Mouse (Mus musculus): ENCODE data around the gene Tsc22d4. TPM values are rescaled to one million over a fixed set of nuclear protein-coding genes. Genes with fewer than 3 reads are reported as not detected.

Tsc22d4 gene
- total RNA-seq, 2 experiments from 2014 or later: 39.6 to 96.5 TPM

DNA sequence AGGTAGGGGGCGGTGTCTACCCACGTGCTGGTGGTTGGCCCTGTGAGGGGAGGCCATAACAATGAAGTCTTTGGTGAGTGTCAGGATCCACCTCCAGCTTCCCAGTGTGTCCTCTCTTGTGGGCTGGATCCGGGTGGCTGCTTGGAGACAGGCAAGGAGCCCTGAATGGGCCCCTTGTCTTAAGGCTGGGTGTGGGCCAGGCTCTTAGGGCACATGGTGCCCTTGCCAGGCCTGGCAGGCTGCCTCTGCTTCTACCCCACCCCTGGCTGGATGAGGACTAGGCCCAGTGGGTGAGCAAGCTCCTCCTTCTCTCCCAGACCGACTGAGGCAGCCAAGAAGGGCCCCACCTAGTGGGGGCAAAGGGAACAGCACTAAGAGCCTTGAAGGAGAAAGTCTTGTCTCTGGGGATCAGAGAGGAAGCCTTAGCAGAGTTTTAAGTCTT is 14.5 kb downstream of the Tsc22d4 start:
- peak; percentile 96 for ATAC-seq (replicated peaks; ENCODE audit: poor library complexity)

DNA sequence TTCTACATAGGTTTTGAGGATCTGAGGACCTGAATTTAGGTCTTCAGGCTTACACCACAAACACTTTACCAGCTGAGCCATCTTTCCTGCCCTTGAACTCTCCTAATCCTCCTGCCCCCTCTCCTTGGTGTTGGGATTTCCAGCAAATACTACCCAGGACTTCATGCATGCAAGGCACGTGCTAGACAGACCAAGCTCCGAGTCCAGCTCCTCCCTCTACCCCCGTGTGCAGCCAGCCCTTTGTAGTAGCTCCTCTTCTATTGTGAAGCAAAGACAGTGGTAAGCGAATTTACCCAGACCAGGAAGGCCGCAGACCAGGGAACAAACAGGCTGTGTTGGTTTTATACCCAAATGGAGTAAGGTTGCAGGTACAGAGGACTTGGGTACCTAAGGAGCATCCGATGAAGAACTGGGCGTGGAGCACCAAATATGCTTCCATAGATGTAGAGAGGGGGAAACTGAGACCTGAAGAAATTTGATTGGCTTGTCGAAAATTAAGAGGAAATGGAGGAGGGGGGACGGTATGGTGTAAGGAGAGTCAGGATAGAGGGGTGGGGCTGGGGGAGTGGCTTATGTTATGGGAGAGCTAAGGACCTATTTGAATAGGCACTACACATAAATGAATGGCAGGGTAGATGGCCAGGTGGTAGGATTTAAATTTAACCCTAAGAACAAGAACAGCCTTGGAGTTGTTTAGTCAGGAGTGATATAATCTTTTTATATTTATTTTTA is 19.2 kb downstream of the Tsc22d4 start:
- ATAC-seq (replicated peaks; ENCODE audit: poor library complexity): no peak

DNA sequence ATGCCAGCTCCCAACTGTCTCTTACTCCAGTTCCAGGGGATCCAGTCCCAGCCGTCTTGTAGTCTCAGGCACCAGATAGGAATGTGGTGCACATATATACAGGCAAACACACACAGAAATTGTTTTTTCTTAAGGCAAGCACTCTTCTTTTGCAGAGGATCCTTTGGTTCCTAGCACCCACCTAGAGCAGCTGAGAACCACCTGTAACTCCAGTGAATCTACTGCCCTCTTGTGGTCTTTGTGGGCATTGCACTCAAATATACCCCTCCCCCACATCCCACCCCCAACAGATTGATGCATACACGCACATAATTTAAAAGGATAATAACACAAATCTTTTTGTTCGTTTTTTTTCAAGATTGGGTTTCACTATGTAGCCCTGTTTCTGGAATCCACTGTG is 20.7 kb downstream of the Tsc22d4 start:
- peak; percentile 65 for ATAC-seq (replicated peaks; ENCODE audit: poor library complexity)

DNA sequence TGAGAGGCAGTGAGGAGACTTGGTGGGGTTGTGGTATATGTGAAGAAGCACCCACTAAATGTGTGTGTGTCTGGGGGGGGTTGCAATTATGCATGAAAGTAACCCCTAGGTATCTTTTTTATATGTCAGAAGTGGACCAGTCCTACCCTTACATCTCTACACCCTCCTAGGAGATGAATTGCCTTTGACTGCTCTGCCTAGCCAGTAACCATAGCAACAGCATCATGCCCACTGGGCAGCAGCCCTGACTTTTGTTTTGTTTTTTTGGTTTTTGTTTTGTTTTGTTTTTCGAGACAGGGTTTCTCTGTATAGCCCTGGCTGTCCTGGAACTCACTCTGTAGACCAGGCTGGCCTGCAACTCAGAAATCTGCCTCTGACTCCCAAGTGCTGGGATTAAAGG is 22.9 kb downstream of the Tsc22d4 start:
- no peak for ATAC-seq (replicated peaks; ENCODE audit: poor library complexity)

DNA sequence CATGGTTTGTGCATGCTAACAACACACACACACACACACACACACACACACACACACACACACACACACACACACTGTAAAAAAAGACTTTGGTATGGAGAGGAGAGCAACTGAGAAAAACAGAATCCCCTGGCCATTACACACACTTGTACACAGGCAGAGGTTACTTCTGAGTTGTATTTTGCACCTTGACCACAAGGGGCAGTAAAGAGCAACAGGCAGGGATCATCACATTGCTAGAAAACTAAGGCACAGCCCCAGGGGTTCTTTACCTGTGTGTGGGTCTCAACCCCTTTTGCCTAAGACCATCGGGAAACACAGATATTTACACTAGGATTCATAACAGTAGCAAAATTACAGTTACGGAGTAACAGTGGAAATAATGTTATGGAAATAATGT is 25.2 kb downstream of the Tsc22d4 start:
- peak; percentile 85 for ATAC-seq (replicated peaks; ENCODE audit: poor library complexity)

DNA sequence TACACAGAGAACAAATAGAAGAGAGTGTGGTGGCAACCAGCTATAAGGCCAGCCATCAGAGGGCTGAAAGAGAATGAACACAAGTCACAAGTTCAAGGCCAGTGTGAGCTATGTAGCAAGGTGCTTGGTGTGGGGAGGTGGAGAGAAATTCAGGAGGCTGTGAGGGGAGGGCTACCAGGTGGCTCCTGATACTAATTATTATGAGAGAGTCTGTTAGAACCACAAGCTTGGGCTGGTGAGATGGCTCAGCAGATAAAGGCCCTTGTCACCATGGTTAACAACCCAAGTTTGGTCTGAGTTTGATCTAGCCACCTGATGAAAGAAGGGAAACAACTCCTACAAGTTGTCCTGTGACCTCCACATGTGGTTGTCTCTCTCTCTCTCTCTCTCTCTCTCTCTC is 27.2 kb downstream of the Tsc22d4 start:
- ATAC-seq (replicated peaks; ENCODE audit: poor library complexity): peak; percentile 32

DNA sequence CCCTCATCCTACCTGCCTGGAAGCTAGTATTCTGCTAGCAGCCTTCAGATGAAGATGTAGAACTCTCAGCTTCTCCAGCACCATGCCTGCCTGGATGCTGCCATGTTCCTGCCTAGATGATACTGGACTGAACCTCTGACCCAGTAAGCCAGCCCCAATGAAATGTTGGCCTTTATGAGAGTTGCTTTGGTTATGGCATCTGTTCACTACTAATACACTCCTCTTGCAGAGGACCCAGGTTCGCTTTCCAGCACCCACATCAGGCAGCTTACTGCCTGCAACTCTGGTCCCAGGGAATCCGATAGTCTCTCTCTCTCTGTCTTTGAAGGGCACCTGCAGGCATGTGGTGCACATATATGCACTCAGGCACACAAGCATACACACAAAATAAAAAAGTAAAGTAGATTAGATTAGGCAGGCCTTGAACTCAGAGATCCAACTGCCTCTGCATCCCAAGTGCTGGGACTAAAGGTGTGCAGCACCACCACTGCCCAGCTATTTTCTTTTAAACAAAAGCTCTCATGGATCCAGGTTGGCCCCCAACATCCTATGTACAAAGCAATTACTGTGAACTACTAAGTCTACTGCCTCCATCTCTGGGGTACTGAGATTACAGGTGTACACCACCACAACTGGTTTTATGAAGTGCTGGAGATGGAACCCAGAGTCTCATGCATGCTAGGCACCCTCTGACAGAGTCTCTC is 30.2 kb downstream of the Tsc22d4 start:
- ATAC-seq (replicated peaks; ENCODE audit: poor library complexity): no peak

DNA sequence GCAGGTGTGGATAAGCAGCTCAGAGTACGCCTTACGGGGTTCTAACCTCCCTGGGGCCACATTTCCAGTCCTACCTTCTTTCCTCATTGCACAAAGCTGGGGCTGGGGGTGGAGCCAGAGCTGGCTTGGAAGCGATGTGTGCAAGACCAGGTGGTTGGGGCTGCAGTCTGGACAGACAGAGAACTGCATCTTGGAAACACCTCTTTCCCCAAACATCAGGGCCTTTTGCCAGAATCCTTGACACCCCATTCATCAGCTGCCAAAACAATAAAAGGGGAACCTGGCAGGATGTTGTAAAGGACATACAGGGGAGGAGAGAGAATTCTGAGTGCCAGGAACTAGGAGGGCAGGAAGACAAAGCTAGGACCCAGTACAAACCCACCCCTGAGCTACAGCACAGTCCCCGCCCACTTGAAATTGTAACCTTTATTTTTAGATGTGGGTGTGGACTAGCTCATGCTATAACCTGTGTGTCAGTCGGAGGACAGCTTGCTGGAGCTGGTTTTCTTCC is 30.9 kb downstream of the Tsc22d4 start:
- peak; percentile 46 for ATAC-seq (replicated peaks; ENCODE audit: poor library complexity)

DNA sequence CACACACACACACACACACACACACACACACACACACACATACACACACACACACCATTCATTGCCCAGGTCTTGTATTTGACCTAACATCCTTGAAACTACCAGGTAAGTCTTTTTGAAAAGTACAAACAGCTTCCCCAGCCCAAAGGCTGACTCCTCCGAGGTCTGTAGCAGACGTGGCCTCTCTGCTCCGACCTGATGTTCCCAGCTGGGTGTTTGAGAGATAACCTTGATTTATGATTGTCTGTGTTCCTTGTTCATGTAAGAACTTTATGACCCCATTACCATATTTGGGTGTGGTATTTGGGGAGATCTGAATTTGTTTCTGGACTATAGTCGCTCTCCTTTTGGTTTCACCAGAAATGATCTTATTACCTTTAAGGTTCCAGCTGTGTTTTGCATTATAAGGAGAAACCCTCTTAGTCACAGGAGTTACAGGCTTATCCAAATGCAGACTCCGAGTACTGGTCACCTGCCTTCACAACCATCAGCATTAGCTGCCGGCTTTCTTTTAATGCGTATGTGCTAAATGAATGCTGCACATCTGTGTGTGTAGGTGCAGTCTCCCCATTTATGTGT is 31.8 kb downstream of the Tsc22d4 start:
- no peak for ATAC-seq (replicated peaks; ENCODE audit: poor library complexity)

DNA sequence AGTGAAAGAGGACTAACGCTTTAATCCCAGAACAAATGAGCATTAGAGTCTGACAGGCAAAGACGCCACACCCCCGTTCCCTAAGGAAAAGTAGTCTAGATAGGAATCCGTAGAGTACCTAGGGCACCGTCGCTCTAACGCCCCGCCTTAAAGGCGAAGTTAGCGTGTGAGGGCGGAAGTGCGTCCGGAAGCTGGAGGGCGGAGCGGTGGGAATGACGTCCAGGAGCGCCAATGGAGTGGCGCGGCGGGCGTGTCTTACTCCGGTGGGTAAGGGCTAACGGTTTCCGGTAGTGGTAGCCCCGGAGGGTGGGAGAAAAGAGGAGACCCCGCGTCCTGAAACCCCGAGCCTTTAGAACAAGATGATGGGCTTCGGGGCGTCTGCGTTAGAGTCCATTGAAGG is 33.1 kb downstream of the Tsc22d4 start, which contains the start of gene Ppp1r35:
TSS of gene Ppp1r35 (plus strand) at position 215 of the 400 bp plus-strand sequence.
- ATAC-seq (replicated peaks; ENCODE audit: poor library complexity): peak; percentile 93

DNA sequence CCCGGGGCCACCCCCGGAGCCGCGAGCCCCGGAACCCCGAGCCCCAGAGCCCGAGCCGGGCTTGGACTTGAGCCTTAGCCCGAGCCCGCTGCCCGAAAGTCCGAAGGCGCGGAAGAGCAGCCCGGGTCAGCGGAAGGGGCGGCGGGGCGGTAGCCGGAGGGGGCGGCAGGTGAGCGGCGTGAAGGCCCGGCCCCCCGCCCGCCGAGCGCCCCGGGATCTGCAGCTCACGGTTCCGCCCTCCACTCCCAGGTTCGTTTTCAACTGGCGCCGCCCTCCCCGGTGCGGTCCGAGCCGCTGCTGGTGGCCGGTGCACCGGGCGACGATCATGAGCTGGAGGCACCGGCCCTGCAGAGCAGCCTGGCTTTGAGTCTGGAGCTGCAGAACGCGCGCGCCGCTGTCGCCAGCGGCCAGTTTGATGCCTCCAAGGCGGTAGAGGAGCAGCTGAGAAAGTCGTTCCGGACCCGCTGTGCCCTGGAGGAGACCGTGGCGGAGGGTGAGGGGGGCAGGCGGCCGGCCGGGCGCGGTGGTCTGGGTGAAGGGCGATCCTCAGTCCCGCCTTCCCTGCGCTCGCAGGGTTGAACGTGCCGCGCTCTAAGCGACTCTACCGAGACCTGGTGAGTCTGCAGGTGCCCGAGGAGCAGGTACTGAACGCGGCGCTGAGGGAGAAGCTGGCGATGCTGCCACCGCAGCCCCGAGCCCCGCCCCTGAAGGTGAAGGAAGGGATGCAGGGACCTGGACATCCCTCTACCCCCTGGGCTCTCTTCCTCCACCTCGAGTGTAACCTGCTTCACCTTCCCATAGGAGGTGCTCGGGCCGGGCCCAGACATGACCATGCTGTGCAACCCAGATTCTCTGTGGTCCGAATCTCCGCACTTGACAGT is 33.8 kb downstream of the Tsc22d4 start:
- peak; percentile 16; the same call in 1 of the 2 replicates for ATAC-seq (replicated peaks; ENCODE audit: poor library complexity)

DNA sequence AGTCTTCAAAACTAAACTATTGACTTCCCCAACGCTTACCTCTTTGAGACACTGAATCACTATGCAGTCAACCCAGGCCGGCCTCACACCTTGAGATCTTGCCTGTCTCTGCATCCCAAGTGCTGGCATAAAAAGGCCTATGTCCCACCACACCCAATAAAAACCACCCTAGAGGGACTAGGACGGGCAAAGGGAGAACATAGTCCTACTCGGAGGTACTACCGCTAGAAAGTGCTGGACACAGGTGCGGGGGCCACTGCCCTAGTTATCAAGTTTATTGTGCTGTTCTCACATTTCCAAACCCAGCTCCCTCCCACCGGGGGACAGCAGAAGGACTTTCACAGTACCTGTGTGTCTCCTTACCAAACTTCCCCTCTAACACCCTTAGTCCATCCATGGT is 36.1 kb downstream of the Tsc22d4 start:
- ATAC-seq (replicated peaks; ENCODE audit: poor library complexity): no peak

DNA sequence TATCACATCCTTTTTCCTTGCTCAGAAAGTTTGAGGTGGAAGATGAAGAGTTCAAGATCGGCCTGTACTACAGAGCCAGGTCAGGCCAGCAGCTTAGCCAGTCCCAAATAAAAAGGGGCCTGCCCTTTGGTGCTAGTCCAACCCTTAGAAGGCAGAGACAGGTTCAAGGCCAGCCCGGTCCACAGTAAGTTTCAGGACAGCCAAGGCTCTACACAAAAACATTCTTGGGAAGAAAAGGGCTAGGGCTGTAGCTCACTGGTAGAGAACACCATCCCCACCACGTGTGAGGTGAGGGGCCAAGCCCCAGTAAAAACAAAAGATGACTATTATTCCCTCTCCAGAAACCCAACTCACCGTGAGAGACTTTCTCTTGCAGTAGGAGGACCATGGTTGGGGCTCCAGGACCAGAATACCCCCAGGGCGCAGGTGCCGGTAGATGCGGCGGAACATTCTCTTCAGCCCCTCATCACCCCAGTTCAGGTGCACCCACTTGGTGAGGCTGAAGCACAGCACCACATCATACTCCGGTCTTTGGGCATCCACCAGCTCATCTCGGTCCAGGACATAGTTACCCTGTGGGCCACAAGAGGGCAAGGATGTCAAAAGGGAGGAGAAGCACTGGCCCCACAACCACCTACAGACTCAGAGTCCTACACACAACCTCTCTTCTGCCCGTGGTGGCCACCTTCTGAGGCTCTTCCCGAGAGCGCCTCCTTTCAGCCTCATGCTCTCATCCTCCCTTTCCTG is 37.4 kb downstream of the Tsc22d4 start:
- ATAC-seq (replicated peaks; ENCODE audit: poor library complexity): no peak

DNA sequence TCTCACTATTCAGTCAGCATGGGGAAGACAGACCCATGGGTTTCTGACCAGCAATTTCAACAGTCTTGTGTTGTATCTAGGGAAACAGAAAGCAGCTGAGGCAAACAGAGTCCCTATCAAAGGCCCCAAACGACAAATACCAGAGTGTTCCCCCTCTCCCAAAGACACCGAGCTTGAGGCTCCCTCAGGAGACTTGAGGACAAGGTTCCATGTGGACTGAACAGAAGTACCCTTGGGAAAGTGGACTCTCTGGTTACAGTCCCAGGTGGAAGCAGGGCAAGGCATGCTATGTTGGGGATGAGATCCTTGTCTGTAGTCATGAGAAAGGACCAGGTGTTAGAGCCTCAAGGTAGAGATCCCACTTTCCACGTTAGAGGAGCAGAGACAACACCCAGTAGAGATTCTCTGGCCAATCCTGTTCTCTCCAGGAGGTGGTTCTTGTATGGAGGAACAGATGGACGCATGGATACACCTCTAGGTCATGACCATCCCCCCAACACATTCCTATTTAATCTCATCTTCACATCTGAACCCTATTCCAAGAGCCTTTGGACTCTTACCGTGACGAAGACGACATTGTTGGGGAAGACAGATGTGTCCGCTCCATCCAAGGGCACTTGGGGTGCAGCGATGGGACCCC is 38.5 kb downstream of the Tsc22d4 start:
- ATAC-seq (replicated peaks; ENCODE audit: poor library complexity): no peak

DNA sequence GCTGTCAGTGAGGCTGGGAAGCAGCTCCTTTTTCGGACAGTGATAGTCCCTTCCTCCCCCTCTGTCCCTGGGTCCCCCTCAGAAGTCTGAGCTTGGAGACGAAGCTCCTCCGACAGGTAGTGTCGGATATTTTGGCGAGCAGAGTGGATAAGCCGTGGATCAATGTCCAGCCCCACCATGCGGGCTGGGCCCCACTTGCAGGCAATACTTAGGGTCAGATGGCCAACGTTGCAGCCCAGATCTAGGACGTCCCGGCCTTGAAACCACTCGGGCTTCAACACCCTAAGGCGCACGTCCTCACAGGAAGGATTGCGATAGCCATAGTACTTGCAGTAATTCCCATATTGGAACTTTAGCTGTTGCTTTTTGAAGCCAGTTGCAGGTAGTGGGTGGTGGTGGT is 39.0 kb downstream of the Tsc22d4 start:
- ATAC-seq (replicated peaks; ENCODE audit: poor library complexity): no peak

DNA sequence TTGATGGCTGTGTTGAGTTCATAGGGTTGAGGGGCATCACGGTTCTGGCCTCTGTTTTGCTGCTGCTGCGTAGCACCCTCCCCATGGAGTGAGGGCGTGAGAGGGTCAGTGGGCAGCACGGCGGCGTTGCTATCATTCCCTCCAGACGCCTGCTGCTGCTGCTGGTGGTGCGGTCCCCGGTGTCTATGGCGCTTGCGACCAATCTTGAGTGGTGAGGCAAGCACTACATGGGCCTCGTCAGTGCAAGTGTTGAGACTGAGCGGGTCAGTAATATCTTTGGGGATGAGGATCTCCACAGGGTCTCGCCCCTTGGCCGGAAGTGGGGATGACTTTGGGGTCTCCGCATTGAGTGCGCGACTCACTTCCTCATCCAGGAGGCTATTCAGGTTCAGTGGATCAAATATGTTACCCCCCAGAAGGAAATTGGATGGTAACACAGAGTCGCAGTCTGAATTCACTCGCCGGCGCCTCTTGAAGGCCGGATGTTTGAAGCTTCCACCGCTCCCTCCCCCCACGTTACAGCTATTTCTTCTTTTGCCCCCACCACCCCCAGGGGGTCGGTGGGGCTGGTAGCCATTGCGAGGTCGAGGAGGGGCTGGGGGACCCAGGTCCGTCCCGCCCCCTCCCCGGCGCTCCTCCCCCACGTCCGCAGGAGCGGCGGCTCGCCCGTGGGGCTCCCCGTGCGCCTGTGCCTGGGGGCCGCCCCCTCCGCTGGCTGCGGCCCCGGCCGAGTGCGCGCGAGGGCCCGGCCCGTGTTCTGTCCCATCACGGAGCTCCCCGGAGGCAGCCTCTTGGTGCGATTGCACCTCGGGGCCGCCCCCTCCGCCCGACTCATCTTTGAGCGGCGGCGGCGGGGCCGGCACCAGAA is 39.9 kb downstream of the Tsc22d4 start:
- peak; percentile 0; the same call in 1 of the 2 replicates for ATAC-seq (replicated peaks; ENCODE audit: poor library complexity)

DNA sequence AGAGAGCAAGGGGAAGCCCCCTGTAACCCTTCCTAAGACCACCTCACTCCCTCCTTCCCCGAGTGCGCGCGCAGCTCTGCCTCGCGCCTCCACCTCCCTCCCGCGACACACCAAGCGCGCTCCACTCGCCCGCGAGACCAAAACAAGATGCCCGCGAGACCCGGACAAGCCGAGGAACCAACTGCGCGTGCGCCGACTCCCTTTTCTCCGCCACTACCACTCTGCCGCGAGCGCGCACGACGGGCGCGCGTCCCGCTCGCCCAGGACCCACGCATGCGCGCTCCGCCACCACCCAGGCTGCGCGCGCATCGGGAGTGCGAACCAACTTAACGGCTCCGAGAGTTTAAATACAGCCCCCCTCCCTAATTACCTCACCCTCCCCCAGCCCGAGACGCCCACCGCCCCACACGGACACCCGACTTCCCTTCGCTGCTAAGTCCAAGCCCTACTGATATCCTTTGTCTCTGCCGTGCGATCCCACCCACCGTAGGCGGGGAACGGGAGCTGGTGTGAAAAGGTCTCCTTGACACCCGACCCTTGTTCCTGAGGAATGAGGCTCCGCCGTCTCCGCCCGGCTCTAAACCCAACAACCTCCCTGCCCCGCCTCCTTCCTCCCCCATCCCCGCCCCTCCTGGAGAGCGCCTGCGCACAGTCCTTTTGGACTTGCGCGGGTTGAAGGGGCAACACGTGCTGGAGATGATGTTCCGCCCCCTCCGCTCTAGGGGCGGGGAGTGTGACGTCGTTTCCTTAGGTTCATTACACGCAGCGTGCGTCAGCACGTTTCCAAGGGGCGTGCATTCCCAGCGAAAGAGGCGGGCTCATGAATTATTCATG is 40.8 kb downstream of the Tsc22d4 start:
- ATAC-seq (replicated peaks; ENCODE audit: poor library complexity): peak; percentile 72

Measured in megakaryocyte progenitor cell, adult 5-6 weeks (primary cell).